Mouse (Mus musculus) megakaryocyte, adult 5-6 weeks (primary cell): Measurements from ENCODE around the gene Ifna1. TPM values are rescaled to one million over a fixed set of nuclear protein-coding genes. Genes with fewer than 3 reads are reported as not detected.
"Not testable (repeated sequence)": the region's sequence is repeated elsewhere in the genome, so short reads cannot be mapped to it uniquely, and the experiment has no call there.

Source experiments
- ATAC-seq: 2 replicates; pipeline ENCODE4 v1.8.0; 2016; ENCODE audit warnings: mild to moderate bottlenecking, inconsistent platforms; ENCODE audit not compliant: poor library complexity, severe bottlenecking
- total RNA-seq, 2 experiments: library from RNA; stranded (forward) in 1 of 2; stranded (reverse) in 1 of 2; fragments of 153-499, 151-499 nt in 1 of 2; fragments of 221-1000, 200-1000 nt in 1 of 2; gene quantifications; 2 replicates each; pipeline versions ENCODE4 v1.2.3 to v1.2.4; 2015 to 2017

Gene Ifna1
- total RNA-seq (2015) (not detected in 2 replicates), total RNA-seq (2017) (not detected in 2 replicates)

DNA sequence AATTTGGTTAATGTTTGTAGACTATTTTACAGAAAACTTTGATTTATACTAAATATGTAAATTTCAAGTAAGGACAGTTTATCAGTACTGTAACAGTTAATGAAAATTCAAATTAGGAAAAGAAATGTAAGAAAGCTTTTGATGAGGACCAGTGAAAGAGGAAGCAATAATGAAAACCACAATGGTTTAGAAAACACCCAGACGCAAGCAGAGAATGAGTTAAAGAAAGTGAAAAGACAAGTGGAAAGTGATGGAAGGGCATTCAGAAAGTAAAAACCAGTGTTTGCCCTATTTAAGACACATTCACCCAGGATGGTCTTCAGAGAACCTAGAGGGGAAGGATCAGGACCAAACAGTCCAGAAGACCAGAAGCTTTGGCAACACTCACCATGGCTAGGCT is at the start of gene Ifna1:
Ifna1 (plus strand) TSS at position 390 of the 400 bp plus-strand sequence.
- peak; percentile 45 for ATAC-seq

DNA sequence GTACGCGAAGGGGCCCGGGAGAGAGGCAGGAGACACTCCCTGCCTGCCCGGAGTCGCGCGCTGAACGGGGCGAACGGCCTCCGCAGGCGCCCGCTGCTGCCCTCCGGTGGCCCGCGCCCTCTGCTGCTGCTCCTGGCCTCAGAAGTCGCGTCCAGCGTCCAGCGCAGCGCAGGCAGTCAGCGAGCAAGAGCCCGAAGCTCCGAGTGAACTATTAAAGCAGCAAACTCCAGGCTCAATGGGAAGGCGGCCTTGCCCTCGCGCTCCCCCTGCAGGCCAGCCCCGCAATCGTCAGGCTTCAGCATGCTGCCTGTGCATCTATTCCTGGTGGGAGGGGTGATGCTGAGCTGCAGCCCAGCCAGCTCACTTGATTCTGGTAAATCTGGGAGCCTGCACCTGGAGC is 46.9 kb upstream of the Ifna1 start, which contains the start of gene Gm13287:
Gm13287 (plus strand) TSS at position 301 of the 400 bp plus-strand sequence.
- ATAC-seq, result not testable (repeated sequence)

DNA sequence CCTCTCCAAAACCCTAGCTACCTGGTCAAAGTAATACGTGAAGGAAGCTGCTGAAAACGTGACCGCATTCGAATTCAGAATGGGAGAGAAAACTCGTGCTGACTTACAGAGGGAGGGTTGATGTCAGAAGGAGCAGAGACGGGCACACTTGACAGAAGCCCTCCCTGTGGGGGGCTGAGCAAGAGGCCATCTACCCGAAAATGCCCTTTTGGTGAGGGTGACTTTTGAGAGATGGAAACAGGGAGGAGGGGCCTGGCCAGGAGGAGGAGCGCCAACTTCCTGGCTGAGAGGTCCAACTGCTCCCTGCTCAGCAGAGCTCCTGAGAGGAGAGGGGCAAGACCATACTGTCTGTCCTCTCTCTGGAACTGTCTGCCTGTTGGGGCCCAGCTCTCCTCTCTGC is 44.7 kb upstream of the Ifna1 start, which contains the start of gene Gm13288:
Gm13288 (plus strand) TSS at position 301 of the 400 bp plus-strand sequence.
- not testable (repeated sequence) for ATAC-seq

DNA sequence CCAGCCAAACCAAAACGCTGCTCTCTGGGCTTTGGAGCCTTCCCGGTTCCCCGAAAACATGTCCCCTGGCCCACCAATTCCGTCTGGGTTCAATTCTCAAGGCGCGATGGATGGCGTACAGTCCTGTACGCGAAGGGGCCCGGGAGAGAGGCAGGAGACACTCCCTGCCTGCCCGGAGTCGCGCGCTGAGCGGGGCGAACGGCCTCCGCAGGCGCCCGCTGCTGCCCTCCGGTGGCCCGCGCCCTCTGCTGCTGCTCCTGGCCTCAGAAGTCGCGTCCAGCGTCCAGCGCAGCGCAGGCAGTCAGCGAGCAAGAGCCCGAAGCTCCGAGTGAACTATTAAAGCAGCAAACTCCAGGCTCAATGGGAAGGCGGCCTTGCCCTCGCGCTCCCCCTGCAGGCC is 44.1 kb upstream of the Ifna1 start:
- ATAC-seq, result not testable (repeated sequence)

DNA sequence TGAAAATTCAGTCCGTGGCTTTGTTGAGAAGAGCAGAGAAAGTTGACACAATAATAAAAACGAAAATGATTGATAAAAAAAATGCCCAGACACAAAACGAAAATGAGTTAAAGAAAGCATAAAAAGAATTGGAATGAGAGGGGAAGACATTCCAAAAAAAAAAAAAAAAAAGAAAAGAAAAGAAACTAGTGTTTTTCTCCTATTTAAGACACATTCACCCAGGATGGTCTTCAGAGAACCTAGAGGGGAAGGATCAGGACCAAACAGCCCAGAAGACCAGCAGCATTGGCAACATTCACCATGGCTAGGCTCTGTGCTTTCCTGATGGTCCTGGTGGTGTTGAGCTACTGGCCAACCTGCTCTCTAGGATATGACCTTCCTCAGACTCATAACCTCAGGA is 34.0 kb upstream of the Ifna1 start, which contains the start of gene Ifna7:
Ifna7 (plus strand) TSS at position 301 of the 400 bp plus-strand sequence.
- ATAC-seq, result no peak

DNA sequence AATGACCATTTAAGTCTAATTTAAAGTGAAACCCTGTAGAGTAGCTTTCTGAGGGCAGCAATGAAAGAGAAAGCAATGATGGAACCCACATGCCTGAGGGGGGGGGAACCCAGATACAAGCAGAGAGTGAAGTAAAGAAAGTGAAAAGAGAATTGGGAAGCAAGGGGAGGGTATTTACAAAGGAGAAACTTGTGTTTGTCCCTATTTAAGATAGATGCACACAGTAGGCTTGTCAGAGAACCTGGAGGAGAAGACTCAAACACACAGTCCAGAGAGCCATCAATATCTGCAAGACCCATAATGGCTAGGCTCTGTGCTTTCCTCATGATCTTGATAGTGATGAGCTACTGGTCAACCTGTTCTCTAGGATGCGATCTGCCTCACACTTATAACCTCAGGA is 30.2 kb upstream of the Ifna1 start, which contains the start of gene Ifna11:
Ifna11 (plus strand) TSS at position 301 of the 400 bp plus-strand sequence.
- no peak for ATAC-seq

DNA sequence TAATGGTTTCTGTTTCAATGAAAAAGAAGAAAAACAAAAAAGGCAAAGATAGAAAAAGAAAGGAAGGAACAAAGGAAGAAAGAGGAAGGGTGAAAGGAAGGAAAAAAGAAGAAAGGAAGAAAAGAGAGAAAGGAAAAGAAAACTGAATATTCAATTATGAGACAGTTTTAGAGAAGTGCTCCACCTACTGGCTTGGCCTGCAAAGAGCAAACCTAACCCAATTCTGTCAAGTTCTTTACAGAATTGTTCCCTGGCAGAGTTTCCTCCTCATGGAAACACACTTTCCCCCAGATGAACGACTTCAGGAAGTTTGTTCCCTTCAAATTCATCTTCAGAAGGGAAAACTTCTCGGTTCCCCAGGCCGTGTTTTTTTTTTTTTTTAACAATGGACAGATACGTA is 26.9 kb upstream of the Ifna1 start:
- ATAC-seq, result peak; percentile 62; the same call in 1 of the 2 replicates

DNA sequence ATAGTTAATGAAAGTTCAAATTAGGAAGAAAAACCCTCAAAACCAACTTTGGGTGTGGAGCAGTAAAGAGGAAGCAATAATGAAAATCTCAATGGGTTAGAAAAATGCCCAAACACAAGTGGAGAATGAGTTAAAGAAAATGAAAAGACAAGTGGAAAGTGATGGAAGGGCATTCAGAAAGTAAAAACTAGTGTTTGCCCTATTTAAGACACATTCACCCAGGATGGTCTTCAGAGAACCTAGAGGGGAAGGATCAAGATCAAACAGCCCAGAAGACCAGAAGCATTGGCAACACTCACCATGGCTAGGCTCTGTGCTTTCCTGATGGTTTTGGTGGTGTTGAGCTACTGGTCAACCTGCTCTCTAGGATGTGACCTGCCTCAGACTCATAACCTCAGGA is 22.8 kb upstream of the Ifna1 start, which contains the start of gene Ifna6:
Ifna6 (plus strand) TSS at position 301 of the 400 bp plus-strand sequence.
- ATAC-seq, result not testable (repeated sequence)

DNA sequence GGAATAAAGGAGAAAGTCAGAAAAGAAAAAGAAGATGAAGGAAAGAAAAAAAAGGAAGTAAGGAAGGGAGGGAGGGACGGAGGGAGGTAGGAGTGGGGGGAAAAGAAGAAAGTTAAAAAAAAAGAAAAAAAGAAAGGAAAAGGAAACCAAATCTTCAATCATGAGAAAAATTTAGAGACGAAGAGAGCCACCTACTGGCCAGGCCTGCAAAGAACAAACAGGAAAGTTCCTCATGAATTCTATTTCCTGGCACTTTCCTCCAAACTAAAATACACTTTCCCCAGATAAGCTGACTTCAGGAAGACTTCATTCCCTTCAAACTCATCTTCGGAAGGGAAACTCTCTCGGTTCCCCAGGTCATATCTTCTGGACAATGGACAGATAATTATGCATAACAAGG is 19.4 kb upstream of the Ifna1 start:
- ATAC-seq, result peak; percentile 54

DNA sequence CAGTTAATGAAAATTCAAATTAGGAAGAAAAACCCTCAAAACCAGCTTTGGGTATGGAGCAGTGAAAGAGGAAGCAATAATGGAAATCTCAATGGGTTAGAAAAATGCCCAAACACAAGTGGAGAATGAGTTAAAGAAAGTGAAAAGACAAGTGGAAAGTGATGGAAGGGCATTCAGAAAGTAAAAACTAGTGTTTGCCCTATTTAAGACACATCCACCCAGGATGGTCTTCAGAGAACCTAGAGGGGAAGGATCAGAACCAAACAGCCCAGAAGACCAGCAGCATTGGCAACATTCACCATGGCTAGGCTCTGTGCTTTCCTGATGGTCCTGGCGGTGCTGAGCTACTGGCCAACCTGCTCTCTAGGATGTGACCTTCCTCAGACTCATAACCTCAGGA is 14.7 kb upstream of the Ifna1 start, which contains the start of gene Ifna5:
Ifna5 (plus strand) TSS at position 301 of the 400 bp plus-strand sequence.
- not testable (repeated sequence) for ATAC-seq

DNA sequence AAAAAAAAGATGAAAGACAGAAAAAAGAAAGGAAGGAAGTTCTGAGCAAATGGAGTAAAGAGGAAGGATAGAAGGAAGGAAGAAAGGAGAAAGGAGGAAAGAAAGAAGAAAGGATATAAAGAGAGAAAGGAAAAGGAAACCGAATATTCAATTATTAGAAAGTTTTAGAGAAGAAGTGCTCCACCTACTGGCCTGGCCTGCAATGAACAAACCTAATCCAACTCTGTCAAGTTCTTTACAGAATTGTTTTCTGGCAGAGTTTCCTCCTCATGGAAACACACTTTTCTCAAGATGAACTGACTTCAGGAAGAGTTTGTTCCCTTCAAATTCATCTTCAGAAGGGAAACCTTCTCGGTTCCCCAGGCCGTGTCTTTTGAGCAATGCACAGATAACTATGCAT is 11.1 kb upstream of the Ifna1 start:
- ATAC-seq, result 0 out of 2 replicates have a peak, but pooled peaks have one; percentile 54

DNA sequence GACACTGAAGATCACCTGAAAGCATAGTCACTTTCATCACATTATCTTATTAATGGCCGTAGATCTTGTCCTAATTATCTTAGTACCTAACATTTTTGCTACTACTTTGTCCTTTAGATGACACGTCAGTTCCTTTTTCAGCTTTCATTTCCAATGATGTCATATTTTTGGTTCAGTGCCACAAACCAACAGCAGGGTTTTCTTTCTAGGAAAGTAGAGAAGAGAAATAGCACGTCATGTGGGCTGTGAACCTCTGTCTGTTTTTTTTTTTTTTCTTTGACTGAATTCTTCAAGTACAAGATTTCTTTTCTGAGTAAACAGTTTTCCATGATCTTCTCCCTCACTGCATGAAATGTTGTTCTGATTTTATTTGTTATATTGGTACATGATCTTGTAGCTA is 9.8 kb upstream of the Ifna1 start:
- peak; percentile 46; the same call in 1 of the 2 replicates for ATAC-seq

DNA sequence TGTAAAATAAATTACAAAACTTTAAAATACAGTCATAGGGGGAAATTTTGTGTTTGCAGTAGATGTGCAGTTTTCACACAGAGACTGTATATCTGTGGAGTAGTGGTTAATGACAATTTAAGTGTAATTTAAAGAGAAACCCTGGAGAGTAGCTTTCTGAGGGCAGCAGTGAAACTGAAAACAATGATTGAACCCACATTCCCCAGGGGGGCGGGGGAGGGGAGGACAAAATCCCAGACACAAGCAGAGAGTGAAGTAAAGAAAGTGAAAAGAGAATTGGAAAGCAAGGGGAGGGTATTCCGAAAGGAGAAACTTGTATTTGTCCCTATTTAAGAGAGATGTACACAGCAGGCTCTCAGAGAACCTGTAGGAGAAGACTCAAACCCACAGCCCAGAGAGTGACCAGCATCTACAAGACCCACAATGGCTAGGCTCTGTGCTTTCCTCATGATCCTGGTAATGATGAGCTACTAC is 8.4 kb upstream of the Ifna1 start, which contains the start of gene Ifna4:
Ifna4 (plus strand) TSS at position 424 of the 474 bp plus-strand sequence.
- ATAC-seq, result no peak

DNA sequence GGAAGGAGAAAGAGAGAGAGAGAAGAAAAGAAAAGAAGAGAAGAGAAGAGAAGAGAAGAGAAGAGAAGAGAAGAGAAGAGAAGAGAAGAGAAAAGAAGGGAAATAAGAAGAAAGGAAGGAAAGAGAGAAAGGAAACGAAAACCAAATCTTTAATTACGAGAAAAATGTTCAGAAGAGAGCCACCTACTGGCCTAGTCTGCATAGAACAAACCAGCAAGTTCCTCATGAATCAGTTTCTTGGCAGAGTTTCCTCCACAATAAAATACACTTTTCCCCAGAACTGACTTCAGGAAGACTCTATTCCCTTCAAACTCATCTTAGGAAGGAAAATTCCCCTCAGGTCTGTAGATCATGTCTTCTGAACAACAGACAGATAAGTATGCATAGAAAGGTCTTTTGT is 4.6 kb upstream of the Ifna1 start:
- no peak for ATAC-seq

DNA sequence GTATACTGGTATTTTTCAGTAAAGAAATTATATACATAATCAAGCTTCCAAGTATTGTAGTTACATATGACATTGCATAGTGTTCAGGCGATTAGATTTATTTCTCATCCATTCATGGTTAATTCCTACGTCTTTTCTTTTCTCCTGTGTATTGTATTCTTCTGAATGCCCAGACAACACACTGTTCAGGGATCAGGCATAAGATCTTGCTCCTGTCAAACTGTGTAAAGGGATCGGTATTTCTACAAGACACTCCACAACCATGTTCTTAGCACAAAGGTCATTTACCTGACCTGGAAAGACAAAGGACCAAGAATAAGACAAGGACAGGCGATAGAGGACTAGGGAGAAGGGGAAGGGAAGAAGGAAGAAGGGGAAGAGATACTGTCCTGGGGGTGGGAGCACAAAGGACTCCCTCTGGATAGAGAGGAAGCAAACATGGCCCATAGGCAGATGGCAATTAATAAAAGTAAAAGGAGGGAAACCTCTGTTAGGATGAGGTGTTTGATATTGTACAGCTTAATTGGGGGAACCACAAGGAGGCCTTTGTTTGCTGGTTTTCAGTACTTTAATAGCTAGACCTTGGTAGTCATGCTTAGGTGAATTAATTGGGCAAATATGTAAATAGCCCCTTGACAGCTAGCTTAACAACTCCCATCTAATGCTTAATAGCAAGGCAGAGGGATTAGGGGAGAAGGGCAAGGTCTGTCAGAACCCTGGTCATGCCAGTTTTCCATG is 1.3 kb downstream of the Ifna1 start:
- ATAC-seq, result no peak

DNA sequence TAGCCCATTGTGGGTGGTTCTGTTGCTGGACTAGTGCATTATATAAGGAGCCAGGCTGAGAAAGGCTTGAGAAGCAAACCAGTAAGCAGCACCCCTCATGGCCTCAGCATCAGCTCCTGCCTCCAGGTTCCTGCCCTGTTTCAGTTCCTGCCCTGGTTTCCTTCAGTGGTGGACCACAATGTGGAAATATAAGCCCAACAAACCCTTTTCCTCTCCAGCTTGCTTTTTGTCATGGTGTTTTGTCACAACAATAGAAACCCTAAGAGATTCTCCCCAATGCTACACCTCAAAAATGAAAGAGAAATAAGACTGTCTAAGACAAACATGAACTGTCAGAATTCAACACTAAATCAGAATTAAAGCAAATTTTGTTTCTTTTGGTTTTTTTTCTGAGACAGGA is 9.3 kb downstream of the Ifna1 start:
- ATAC-seq, result peak; percentile 72

DNA sequence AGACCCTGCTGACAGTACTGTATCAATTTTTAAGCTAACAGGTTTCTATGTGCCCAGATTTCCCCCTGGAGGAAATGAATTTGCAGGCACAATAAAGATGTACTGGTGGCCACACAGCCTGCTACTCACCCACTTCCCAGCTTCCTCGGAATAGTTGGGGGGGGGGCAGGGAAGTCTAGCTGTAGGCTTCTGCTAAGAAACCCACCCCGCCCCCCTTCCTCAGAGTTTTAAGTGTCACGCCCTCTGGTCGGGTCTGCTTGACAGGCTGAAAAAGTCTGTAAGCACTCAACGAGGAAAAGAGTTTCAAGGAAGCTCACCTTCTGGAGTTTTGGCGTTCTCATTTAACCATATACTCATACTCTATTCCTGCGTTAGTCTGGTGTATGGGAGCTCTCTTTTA is 13.4 kb downstream of the Ifna1 start:
- no peak for ATAC-seq

DNA sequence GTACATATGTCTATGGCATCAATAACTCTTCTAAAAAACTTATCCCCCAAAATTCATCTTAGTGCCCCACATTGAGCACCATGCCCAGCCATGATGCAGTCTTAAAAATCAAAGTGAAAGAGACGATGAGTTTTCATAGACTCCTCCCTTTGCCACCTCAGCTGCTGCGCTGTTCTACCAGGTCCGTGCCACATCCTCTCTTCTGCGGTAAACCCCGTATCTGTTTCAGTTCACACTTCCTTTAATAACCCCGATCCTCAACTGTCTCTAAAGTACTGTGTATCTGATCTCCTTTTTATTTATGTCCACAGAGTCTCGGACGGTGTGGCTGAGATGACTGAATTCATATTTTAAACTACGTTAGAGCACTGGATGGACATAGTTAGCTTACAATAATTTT is 14.7 kb downstream of the Ifna1 start:
- peak; percentile 75 for ATAC-seq

DNA sequence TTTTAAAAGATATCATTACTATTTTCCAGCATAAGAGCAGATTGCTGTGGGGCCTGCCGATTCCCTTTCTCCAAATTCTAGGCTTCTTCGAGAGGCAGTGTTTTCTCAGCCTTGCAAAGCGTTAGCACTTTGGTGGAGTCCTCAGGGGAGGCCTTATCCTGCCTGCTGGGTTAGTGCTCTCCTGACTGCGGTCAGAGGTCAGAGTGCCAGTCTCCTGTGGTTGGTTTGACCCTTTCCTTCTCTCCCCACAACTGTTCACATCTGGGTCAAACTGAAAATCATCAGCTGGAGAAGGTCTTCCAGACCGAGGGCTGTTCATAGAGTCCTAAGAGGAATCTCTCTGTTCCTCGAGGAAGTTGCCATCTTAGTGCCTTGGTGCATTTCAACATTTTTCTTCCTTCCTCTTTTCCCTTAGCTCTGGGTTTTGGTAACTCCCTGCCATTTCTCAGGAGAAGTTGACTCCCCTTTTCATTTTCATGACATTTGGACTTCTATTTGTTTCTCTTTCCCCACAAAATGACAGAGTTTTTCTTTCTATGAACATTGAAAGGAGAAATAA is 15.2 kb downstream of the Ifna1 start:
- peak; percentile 59 for ATAC-seq

DNA sequence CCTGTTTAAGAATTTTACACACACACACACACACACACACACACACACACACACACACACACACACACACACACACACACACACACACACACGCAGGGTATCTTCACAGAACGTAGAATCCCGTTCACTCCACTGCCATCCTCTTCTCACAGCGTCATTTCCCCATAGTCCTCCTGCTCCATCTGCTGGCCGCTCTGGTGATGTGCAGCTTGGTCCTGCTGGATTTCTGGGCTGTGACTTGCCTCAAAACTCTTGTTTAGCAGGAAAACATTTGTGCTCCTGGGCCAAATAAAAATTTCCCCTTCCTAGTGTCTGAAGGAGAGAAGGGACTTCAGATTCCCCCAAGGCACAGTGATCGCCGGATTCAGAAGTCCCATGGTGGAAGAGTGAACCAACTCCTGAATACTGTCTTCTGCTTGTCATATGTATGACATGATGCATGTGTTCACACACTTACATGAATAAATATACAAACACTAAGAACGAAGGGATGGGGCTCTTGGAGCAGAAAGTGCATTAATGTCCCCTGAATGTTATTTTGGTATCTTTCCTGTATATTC is 17.6 kb downstream of the Ifna1 start:
- ATAC-seq, result peak; percentile 71
